Mouse (Mus musculus): ENCODE data around the gene Pigl. TPM values are rescaled to one million over a fixed set of nuclear protein-coding genes. Genes with fewer than 3 reads are reported as not detected.

The Pigl gene
- total and polyA plus RNA-seq, 3 experiments, result 3.1 to 3.5 (median 3.5) TPM

DNA sequence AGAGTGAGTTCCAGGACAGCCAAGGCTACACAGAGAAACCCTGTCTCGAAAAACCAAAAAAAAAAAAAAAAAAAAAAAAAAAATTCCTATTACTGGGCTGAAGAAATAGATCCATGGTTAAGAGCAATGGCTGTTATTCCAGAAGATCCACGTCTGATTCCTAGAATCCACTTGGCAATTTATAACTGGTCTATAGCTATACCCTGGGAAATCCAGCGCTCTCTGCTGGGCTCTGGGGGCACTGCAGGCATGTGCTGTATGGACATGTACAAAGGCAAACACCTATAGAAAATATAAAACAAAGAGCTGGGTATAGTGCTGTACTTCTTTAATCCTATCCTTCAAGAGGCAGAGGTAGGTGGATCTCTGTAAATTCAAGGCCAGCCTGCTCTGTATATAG, 31.2 kb upstream of the Pigl start:
- Histone ChIP-seq H3K4me3 (no peak overlapping the region), H3K4me1 (ENCODE audit: control insufficient read depth, insufficient read depth, low read length) (0 out of 2 replicates have a peak, but pooled peaks cover 1% of the 10 kb centered on the region), H3K27me3 (ENCODE audit: control insufficient read depth, insufficient read depth, low read length) (no peaks in the 10 kb centered on the region), H3K27ac (no peak overlapping the region), H3K9ac (ENCODE audit: low read depth, low read length) (no peak overlapping the region), H3K79me2 (replicated peaks; ENCODE audit: control insufficient read depth, insufficient read depth, low read length) (peaks cover 2% of the 10 kb centered on the region), H3K36me3 (ENCODE audit: control insufficient read depth, insufficient read depth, low read length) (peaks cover 12% of the 10 kb centered on the region)
- DNase-seq, result no peak
- WGBS, result 80% methylated on average over 2 of the region's 3 CpGs
- no peak for TF ChIP-seq EP300 (IDR thresholded peaks at IDR 0.05; ENCODE audit: insufficient read depth, low read depth, low read length)
- peak; percentile 58 for TF ChIP-seq CTCF (IDR thresholded peaks at IDR 0.05)
- no peak for TF ChIP-seq POLR2A (IDR thresholded peaks at IDR 0.05; ENCODE audit: insufficient read depth, low read depth, low read length)
- intact Hi-C loops (cut with DNase I), result no loop called here

DNA sequence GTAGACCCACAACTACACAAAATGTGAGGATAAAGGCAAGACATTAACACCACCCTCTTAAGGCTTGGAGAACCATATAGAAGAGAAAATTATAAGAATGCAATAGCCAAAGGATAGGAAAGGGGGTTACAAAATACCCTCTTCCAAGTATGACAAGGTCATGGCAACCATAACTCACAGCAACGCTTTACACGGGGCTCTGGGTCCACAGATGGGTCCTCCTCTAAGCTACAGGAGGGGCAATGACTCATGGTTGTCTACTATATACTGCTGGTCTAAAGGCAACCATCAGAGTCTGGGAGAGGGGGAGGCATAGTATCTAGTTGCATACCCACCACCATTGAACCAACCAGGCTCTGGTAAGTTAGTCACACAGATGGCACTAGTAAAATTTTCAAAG, 26.0 kb upstream of the Pigl start:
- WGBS, result 92% methylated on average over 2 of the region's 2 CpGs
- H3K4me1 ChIP-seq (ENCODE audit: control insufficient read depth, insufficient read depth, low read length), result 0 out of 2 replicates have a peak, but pooled peaks cover 1% of the 10 kb centered on the region
- no peak overlapping the region for H3K27ac ChIP-seq
- TF ChIP-seq EP300 (IDR thresholded peaks at IDR 0.05; ENCODE audit: insufficient read depth, low read depth, low read length) (no peak), CTCF (IDR thresholded peaks at IDR 0.05) (no peak), POLR2A (IDR thresholded peaks at IDR 0.05; ENCODE audit: insufficient read depth, low read depth, low read length) (no peak)
- intact Hi-C loops (cut with DNase I), result no loop called here
- DNase-seq, result no peak
- no peaks in the 10 kb centered on the region for H3K27me3 ChIP-seq (ENCODE audit: control insufficient read depth, insufficient read depth, low read length)
- peaks cover 8% of the 10 kb centered on the region for H3K36me3 ChIP-seq (ENCODE audit: control insufficient read depth, insufficient read depth, low read length)
- H3K79me2 ChIP-seq (replicated peaks; ENCODE audit: control insufficient read depth, insufficient read depth, low read length), result no peaks in the 10 kb centered on the region
- H3K9ac ChIP-seq (ENCODE audit: low read depth, low read length), result no peak overlapping the region
- H3K4me3 ChIP-seq, result no peak overlapping the region

DNA sequence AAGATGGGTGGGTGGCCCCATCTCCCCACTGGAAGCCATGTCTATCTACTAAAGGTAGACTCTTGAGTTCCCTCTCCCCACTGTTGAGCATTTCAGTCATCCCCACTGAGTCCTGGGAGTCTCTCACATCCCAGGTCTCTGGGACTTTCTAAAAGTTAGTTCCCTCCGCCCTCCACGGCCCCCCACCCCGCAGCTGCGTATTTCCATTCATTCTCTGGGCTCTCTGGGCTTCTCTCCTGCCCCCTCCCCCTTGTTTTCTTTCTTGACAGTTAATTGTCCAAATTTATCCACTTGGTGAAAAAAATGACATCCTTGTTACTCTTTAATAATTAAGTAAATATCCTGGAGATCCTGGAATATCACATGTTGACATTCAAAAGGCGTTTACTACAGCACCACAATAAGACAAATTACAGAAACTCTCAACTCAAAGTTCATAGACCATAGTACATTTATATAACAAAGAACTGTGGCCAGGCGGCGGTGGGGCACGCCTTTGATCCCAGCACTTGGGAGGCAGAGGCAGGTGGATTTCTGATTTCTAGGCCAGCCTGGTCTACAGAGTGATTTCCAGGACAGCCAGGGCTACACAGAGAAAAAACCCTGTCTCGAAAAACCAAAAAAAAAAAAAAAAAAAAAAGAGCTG, 17.5 kb upstream of the Pigl start:
- no peak overlapping the region for H3K27ac ChIP-seq
- intact Hi-C loops (cut with DNase I), result loop anchor here (5.0 kb wide), 1 partner anchor 57 kb away; no protein-coding TSS in a partner anchor

DNA sequence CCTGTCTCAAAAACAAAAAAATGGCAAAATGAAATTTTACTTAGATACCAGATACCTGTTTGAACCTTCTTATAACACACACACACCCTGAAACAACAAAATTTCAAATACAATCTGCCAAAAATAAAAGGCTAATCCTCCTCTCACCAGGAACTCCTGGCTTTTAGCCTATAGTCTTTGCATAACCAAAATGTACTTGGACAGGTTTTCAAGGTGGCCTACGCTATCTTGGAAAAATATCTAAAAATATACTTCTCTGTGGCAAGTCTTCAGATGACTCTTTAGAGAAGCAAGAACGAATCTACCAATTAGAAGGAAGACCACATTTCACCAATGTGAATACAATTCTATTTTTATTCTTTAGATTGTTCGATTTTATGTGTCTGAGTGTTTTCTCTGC, 12.5 kb upstream of the Pigl start:
- TF ChIP-seq EP300 (IDR thresholded peaks at IDR 0.05; ENCODE audit: insufficient read depth, low read depth, low read length) (no peak), POLR2A (IDR thresholded peaks at IDR 0.05; ENCODE audit: insufficient read depth, low read depth, low read length) (no peak), CTCF (IDR thresholded peaks at IDR 0.05) (no peak)
- H3K9ac ChIP-seq (ENCODE audit: low read depth, low read length), result no peak overlapping the region
- WGBS, result 65% methylated on average over 3 of the region's 3 CpGs
- H3K4me1 ChIP-seq (ENCODE audit: control insufficient read depth, insufficient read depth, low read length), result peaks cover 2% of the 10 kb centered on the region
- H3K36me3 ChIP-seq (ENCODE audit: control insufficient read depth, insufficient read depth, low read length), result peaks cover 15% of the 10 kb centered on the region
- no peak for DNase-seq
- H3K27me3 ChIP-seq (ENCODE audit: control insufficient read depth, insufficient read depth, low read length), result no peaks in the 10 kb centered on the region
- H3K4me3 ChIP-seq, result no peak overlapping the region
- H3K27ac ChIP-seq, result peak overlapping the region; percentile 15; the same call in 1 of the 2 replicates
- intact Hi-C loops (cut with DNase I), result no loop called here
- H3K79me2 ChIP-seq (replicated peaks; ENCODE audit: control insufficient read depth, insufficient read depth, low read length), result peaks cover 6% of the 10 kb centered on the region

More for the DNA sequence above, 17.5 kb upstream of the Pigl start:
- Histone ChIP-seq H3K36me3 (ENCODE audit: control insufficient read depth, insufficient read depth, low read length) (peaks cover 5% of the 10 kb centered on the region), H3K9ac (ENCODE audit: low read depth, low read length) (no peak overlapping the region), H3K27me3 (ENCODE audit: control insufficient read depth, insufficient read depth, low read length) (no peaks in the 10 kb centered on the region), H3K4me1 (ENCODE audit: control insufficient read depth, insufficient read depth, low read length) (peaks cover 2% of the 10 kb centered on the region), H3K79me2 (replicated peaks; ENCODE audit: control insufficient read depth, insufficient read depth, low read length) (peaks cover 2% of the 10 kb centered on the region; the same call in 1 of the 2 replicates), H3K4me3 (no peak overlapping the region)
- 93% methylated on average over 9 of the region's 9 CpGs for WGBS
- TF ChIP-seq EP300 (IDR thresholded peaks at IDR 0.05; ENCODE audit: insufficient read depth, low read depth, low read length) (no peak), CTCF (IDR thresholded peaks at IDR 0.05) (no peak), POLR2A (IDR thresholded peaks at IDR 0.05; ENCODE audit: insufficient read depth, low read depth, low read length) (no peak)
- no peak for DNase-seq

DNA sequence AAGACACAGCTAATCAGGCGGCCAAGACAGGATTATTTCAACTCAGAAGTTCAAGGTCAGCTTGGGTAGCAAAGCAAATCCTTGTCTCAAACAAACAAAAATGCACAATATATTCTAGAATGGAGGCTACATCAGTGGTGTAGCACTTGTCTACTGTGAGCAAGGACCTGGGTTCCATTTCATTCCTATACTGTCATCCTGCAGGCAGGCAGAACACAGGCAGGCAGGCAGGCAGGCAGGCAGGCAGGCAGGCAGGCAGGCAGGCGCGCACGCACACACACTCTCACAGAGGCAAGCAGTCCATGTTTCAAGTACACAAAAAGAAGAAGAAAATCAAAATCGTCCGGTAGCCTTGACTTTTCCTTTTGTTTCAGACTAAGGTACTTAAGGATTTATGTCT, 9.3 kb upstream of the Pigl start:
- Histone ChIP-seq H3K27me3 (ENCODE audit: control insufficient read depth, insufficient read depth, low read length) (no peaks in the 10 kb centered on the region), H3K27ac (no peak overlapping the region), H3K4me1 (ENCODE audit: control insufficient read depth, insufficient read depth, low read length) (peaks cover 1% of the 10 kb centered on the region), H3K79me2 (replicated peaks; ENCODE audit: control insufficient read depth, insufficient read depth, low read length) (peaks cover 11% of the 10 kb centered on the region), H3K36me3 (ENCODE audit: control insufficient read depth, insufficient read depth, low read length) (peaks cover 16% of the 10 kb centered on the region), H3K9ac (ENCODE audit: low read depth, low read length) (peak overlapping the region; percentile 30; the same call in 1 of the 2 replicates), H3K4me3 (no peak overlapping the region)
- no peak for DNase-seq
- TF ChIP-seq EP300 (IDR thresholded peaks at IDR 0.05; ENCODE audit: insufficient read depth, low read depth, low read length) (no peak), POLR2A (IDR thresholded peaks at IDR 0.05; ENCODE audit: insufficient read depth, low read depth, low read length) (no peak), CTCF (IDR thresholded peaks at IDR 0.05) (no peak)
- 76% methylated on average over 6 of the region's 6 CpGs for WGBS
- intact Hi-C loops (cut with DNase I), result no loop called here

DNA sequence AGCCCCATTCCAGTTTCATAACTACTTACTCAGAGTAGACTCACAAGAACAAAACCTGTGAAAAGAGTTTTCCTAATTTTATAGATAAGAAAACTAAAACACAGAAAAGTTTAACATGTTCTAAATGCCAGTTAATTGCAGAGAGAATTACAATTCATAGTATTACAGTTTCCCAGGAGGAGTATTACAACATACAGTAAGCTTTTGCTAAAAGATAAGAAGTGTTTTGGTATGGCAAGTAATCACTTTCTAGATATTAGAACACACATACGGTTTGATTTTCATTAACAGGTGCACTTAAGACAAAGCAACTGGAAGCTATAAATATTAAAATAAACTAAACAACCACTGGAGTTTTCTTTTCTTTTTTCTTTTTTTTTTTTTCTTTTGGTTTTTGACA, 3.1 kb upstream of the Pigl start:
- Histone ChIP-seq H3K9ac (ENCODE audit: low read depth, low read length) (no peak overlapping the region), H3K27me3 (ENCODE audit: control insufficient read depth, insufficient read depth, low read length) (no peaks in the 10 kb centered on the region), H3K79me2 (replicated peaks; ENCODE audit: control insufficient read depth, insufficient read depth, low read length) (peaks cover 7% of the 10 kb centered on the region), H3K27ac (no peak overlapping the region), H3K4me1 (ENCODE audit: control insufficient read depth, insufficient read depth, low read length) (peaks cover 3% of the 10 kb centered on the region), H3K4me3 (no peak overlapping the region), H3K36me3 (ENCODE audit: control insufficient read depth, insufficient read depth, low read length) (peaks cover 9% of the 10 kb centered on the region)
- intact Hi-C loops (cut with DNase I), result no loop called here
- WGBS, result 29% methylated on average over 1 of the region's 1 CpGs
- DNase-seq, result no peak
- no peak for TF ChIP-seq EP300 (IDR thresholded peaks at IDR 0.05; ENCODE audit: insufficient read depth, low read depth, low read length)
- no peak for TF ChIP-seq POLR2A (IDR thresholded peaks at IDR 0.05; ENCODE audit: insufficient read depth, low read depth, low read length)
- TF ChIP-seq CTCF (IDR thresholded peaks at IDR 0.05), result no peak

Data from heart, adult 2 months (tissue).